Mouse (Mus musculus) ES-E14 (cell line): ENCODE measurements around the gene Serpinb9. TPM values are rescaled to one million over a fixed set of nuclear protein-coding genes. Genes with fewer than 3 reads are reported as not detected.
A peak's percentile ranks its signal among the peaks of the same experiment; 100 is the strongest.

Experiments used
- DNase-seq: peaks from one replicate; pipeline ENCODE4 v3.0.0-alpha.2; 2013; ENCODE audit warnings: low read depth, low spot score
- H3K27ac ChIP-seq: 2 replicates; pipeline ENCODE4 v1.5.1; 2012; ENCODE audit warnings: low read depth, mild to moderate bottlenecking, low read length, moderate library complexity, mixed read lengths; ENCODE audit not compliant: poor library complexity, insufficient read depth, severe bottlenecking
- H3K36me3 ChIP-seq: 2 replicates; pipeline ENCODE4 v1.6.1; 2012; ENCODE audit warnings: mild to moderate bottlenecking, low read length, moderate library complexity, mixed read lengths; ENCODE audit not compliant: control insufficient read depth, poor library complexity, insufficient read depth, severe bottlenecking
- H3K4me1 ChIP-seq, 2 experiments: fragments of 150-350 bp in 1 of 2; sonication (generic) in 1 of 2; 2 replicates each; pipeline ENCODE4 v1.6.1; 2012; ENCODE audit warnings: low read length in 2 of 2, mild to moderate bottlenecking in 1 of 2, mixed read lengths in 1 of 2; ENCODE audit not compliant: control insufficient read depth in 2 of 2, insufficient read depth in 2 of 2, poor library complexity in 1 of 2
- H3K4me3 ChIP-seq, 2 experiments: fragments of 150-350 bp in 1 of 2; sonication (generic) in 1 of 2; 2 replicates each; pipeline ENCODE4 v1.5.1; 2012; ENCODE audit warnings: low read length in 2 of 2, low read depth in 1 of 2, mild to moderate bottlenecking in 1 of 2, mixed read lengths in 1 of 2; ENCODE audit not compliant: insufficient read depth in 1 of 2, poor library complexity in 1 of 2, severe bottlenecking in 1 of 2
- H3K9ac ChIP-seq: 2 replicates; pipeline ENCODE4 v1.6.1; 2012; ENCODE audit warnings: low read depth, mild to moderate bottlenecking, low read length, mixed read lengths; ENCODE audit not compliant: poor library complexity, insufficient read depth, severe bottlenecking
- H3K9me3 ChIP-seq: fragments of 150-350 bp; sonication (generic); 2 replicates; pipeline ENCODE4 v1.6.1; 2012; ENCODE audit warnings: low read depth, mild to moderate bottlenecking, low read length; ENCODE audit not compliant: control insufficient read depth, insufficient read depth
- CHD2 ChIP-seq: IDR thresholded peaks from 2 replicates; pipeline ENCODE4 v1.6.1; 2014; ENCODE audit warnings: mild to moderate bottlenecking, low read depth, low read length, inconsistent platforms
- HCFC1 ChIP-seq: IDR thresholded peaks from 2 replicates; pipeline ENCODE4 v1.6.1; 2012; ENCODE audit warnings: low read length, inconsistent platforms, borderline replicate concordance; ENCODE audit not compliant: insufficient read depth
- MAFK ChIP-seq: IDR thresholded peaks from 2 replicates; pipeline ENCODE4 v1.6.1; 2014; ENCODE audit warnings: mild to moderate bottlenecking, low read depth, low read length, inconsistent platforms; ENCODE audit not compliant: insufficient read depth
- ZC3H11A ChIP-seq: IDR thresholded peaks from 2 replicates; pipeline ENCODE4 v1.6.1; 2012; ENCODE audit warnings: low read depth, mild to moderate bottlenecking, inconsistent platforms, low read length, borderline replicate concordance
- ZNF384 ChIP-seq: IDR thresholded peaks from 2 replicates; pipeline ENCODE4 v1.6.1; 2012; ENCODE audit warnings: low read depth, low read length, inconsistent platforms
- in situ Hi-C, 2 experiments: fragments of 600-800 bp; cut with MboI; formaldehyde crosslinking; loops; one replicate each; pipeline ENCODE4 v1.15.1; 2025; ENCODE audit warnings: low sequenced_read_pairs in 2 of 2, inconsistent platforms in 1 of 2; ENCODE audit not compliant: unreplicated experiment in 2 of 2
- total RNA-seq: library from RNA; depleted of rRNA; stranded (reverse); fragments of 300-350 nt; gene quantifications from 2 replicates; pipeline ENCODE4 v1.2.3, GENCODE M21; 2012

Serpinb9 gene
- total RNA-seq, 1 experiment = 3.4 TPM

- no peaks in the 10 kb centered on the region for H3K9me3 ChIP-seq
- no peaks in the 10 kb centered on the region for H3K36me3 ChIP-seq
- H3K27ac ChIP-seq = no peak overlapping the region
- in situ Hi-C loops = no loop called here
- H3K9ac ChIP-seq = no peak overlapping the region
- DNase-seq = no peak
- H3K4me1 ChIP-seq = no peaks in the 10 kb centered on the region
- TF ChIP-seq CHD2 = no peak
- no peak for TF ChIP-seq ZNF384
- TF ChIP-seq MAFK = no peak
- TF ChIP-seq HCFC1 = no peak
- no peak for TF ChIP-seq ZC3H11A
- H3K4me3 ChIP-seq = no peak overlapping the region
These were observed 33.9 kb upstream of the Serpinb9 start for GRCm38 (mm10) chr13:32968996-32969640.

GRCm38 (mm10) chr13:32969641-32970040 is 33.4 kb upstream of the Serpinb9 start:
- Histone ChIP-seq H3K4me1 (no peaks in the 10 kb centered on the region), H3K36me3 (no peaks in the 10 kb centered on the region), H3K9ac (no peak overlapping the region), H3K4me3 (no peak overlapping the region), H3K9me3 (no peaks in the 10 kb centered on the region), H3K27ac (no peak overlapping the region)
- TF ChIP-seq ZC3H11A (no peak), ZNF384 (no peak), CHD2 (no peak), MAFK (no peak), HCFC1 (no peak)
- DNase-seq = no peak
- in situ Hi-C loops = no loop called here

- in situ Hi-C loops = no loop called here
These were observed 32.3 kb upstream of the Serpinb9 start for GRCm38 (mm10) chr13:32970776-32971175.

GRCm38 (mm10) chr13:32974268-32974667 is 28.8 kb upstream of the Serpinb9 start:
- DNase-seq = no peak
- Histone ChIP-seq H3K36me3 (no peaks in the 10 kb centered on the region), H3K9ac (no peak overlapping the region), H3K27ac (no peak overlapping the region), H3K4me3 (no peak overlapping the region), H3K4me1 (no peaks in the 10 kb centered on the region), H3K9me3 (no peaks in the 10 kb centered on the region)
- in situ Hi-C loops = no loop called here
- TF ChIP-seq ZNF384 = no peak
- no peak for TF ChIP-seq MAFK
- TF ChIP-seq ZC3H11A = no peak
- TF ChIP-seq CHD2 = no peak

More at GRCm38 (mm10) chr13:32970776-32971175, 32.3 kb upstream of the Serpinb9 start:
- TF ChIP-seq HCFC1 (no peak), CHD2 (no peak), MAFK (no peak), ZNF384 (no peak), ZC3H11A (no peak)
- H3K36me3 ChIP-seq = no peaks in the 10 kb centered on the region
- H3K4me1 ChIP-seq = no peaks in the 10 kb centered on the region
- no peak overlapping the region for H3K27ac ChIP-seq
- H3K9ac ChIP-seq = no peak overlapping the region
- no peaks in the 10 kb centered on the region for H3K9me3 ChIP-seq
- H3K4me3 ChIP-seq = no peak overlapping the region
- DNase-seq = no peak

GRCm38 (mm10) chr13:32974889-32975460 is 28.1 kb upstream of the Serpinb9 start:
- in situ Hi-C loops = no loop called here
- H3K9ac ChIP-seq = no peak overlapping the region
- TF ChIP-seq HCFC1 (no peak), ZNF384 (no peak), ZC3H11A (no peak), MAFK (no peak), CHD2 (no peak)

More at GRCm38 (mm10) chr13:32974889-32975460, 28.1 kb upstream of the Serpinb9 start:
- H3K4me3 ChIP-seq = no peak overlapping the region
- no peaks in the 10 kb centered on the region for H3K36me3 ChIP-seq
- H3K4me1 ChIP-seq = no peaks in the 10 kb centered on the region
- H3K9me3 ChIP-seq = no peaks in the 10 kb centered on the region
- no peak overlapping the region for H3K27ac ChIP-seq
- peak; percentile 17 for DNase-seq
